Comparison of ENCODE assay signal across 9 mouse cellular contexts in the genomic region with DNA sequence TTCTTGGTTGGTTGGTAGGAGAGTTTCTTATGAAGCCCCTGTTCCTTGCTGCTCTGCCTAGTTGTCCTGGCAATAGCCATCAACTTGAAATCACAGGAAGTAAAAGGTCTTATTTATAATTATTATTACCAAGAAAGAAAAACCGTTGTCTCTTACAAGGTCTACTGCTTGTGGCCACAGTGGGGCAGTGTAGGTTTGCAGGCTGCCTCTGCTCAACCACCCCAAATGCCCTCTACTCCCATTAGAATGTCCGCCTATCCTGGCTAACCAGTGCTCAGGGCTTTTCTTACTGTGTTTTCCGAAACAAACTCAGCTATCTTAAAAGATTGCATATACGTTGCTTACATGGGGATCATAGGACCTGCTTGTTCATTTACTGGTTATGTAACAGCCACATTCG.
A peak's percentile ranks its signal among the peaks of the same experiment; 100 is the strongest.
DNase-seq lines count a peak whose midpoint lies in the region; ATAC-seq lines count a peak whose summit lies in the region.
"Had no signal": no experiment of that assay in that cellular context is flagged by ENCODE, and none has a peak within 500 bp of the region (broad histone marks: within the 10 kb centered on the region; RNA-seq: fewer than 3 reads in every experiment).

No protein-coding gene starts in this region.

- no peak overlapping the region for H3K9ac ChIP-seq in forebrain, embryonic 15.5 days (replicated peaks)
- H3K9ac ChIP-seq in forebrain, embryonic 16.5 days (replicated peaks; ENCODE audit: low read depth, low read length) = no peak overlapping the region
- no peak overlapping the region for H3K9ac ChIP-seq in midbrain, embryonic 15.5 days
- no peak overlapping the region for H3K9ac ChIP-seq in midbrain, embryonic 13.5 days (replicated peaks)

- H3K36me3 ChIP-seq in forebrain, embryonic 15.5 days = peaks cover 5% of the 10 kb centered on the region; the same call in 1 of the 2 replicates
- H3K36me3 ChIP-seq in forebrain, embryonic 16.5 days (ENCODE audit: control insufficient read depth, insufficient read depth) = peaks cover 7% of the 10 kb centered on the region; the same call in 1 of the 2 replicates
- no peaks in the 10 kb centered on the region for H3K36me3 ChIP-seq in midbrain, embryonic 15.5 days (replicated peaks)
- peaks cover 8% of the 10 kb centered on the region for H3K36me3 ChIP-seq in midbrain, embryonic 13.5 days

- no peak overlapping the region for H3K27ac ChIP-seq in forebrain, embryonic 15.5 days (replicated peaks)
- H3K27ac ChIP-seq in forebrain, embryonic 16.5 days (ENCODE audit: low read length) = no peak overlapping the region
- H3K27ac ChIP-seq in midbrain, embryonic 15.5 days = no peak overlapping the region
- H3K27ac ChIP-seq in midbrain, embryonic 13.5 days = no peak overlapping the region

- intact Hi-C loops in heart, postnatal 36 days (cut with DNase I) = loop anchor here (2.0 to 10.0 kb wide), 3 partner anchors 176 to 297 kb away; no protein-coding TSS in a partner anchor

- 73% methylated on average over 5 of the region's 5 CpGs for whole genome bisulfite sequencing in forebrain, embryonic 15.5 days
- WGBS in forebrain, embryonic 16.5 days = 63% methylated on average over 5 of the region's 5 CpGs
- 70% methylated on average over 5 of the region's 5 CpGs for WGBS in midbrain, embryonic 15.5 days
- 72% methylated on average over 5 of the region's 5 CpGs for WGBS in midbrain, embryonic 13.5 days

- H3K4me1 ChIP-seq in forebrain, embryonic 15.5 days = peaks cover 12% of the 10 kb centered on the region
- no peaks in the 10 kb centered on the region for H3K4me1 ChIP-seq in forebrain, embryonic 16.5 days (replicated peaks; ENCODE audit: control insufficient read depth, insufficient read depth, low read length)
- H3K4me1 ChIP-seq in midbrain, embryonic 15.5 days = peaks cover 6% of the 10 kb centered on the region; the same call in 1 of the 2 replicates
- peaks cover 18% of the 10 kb centered on the region for H3K4me1 ChIP-seq in midbrain, embryonic 13.5 days (replicated peaks)

- no peaks in the 10 kb centered on the region for H3K27me3 ChIP-seq in forebrain, embryonic 15.5 days
- H3K27me3 ChIP-seq in forebrain, embryonic 16.5 days (replicated peaks; ENCODE audit: control insufficient read depth, insufficient read depth, low read length) = no peaks in the 10 kb centered on the region
- no peaks in the 10 kb centered on the region for H3K27me3 ChIP-seq in midbrain, embryonic 15.5 days (replicated peaks)
- no peaks in the 10 kb centered on the region for H3K27me3 ChIP-seq in midbrain, embryonic 13.5 days

- H3K4me2 ChIP-seq in forebrain, embryonic 15.5 days (replicated peaks) = no peak overlapping the region
- H3K4me2 ChIP-seq in forebrain, embryonic 16.5 days (ENCODE audit: low read length) = no peak overlapping the region
- H3K4me2 ChIP-seq in midbrain, embryonic 15.5 days = no peak overlapping the region
- H3K4me2 ChIP-seq in midbrain, embryonic 13.5 days (replicated peaks) = no peak overlapping the region

- peak; percentile 55; the same call in 1 of the 2 replicates for ATAC-seq in forebrain, embryonic 15.5 days (replicated peaks)
- no peak for ATAC-seq in forebrain, embryonic 16.5 days
- ATAC-seq in midbrain, embryonic 15.5 days (replicated peaks) = 0 out of 2 replicates have a peak, but pooled peaks have one; percentile 44
- ATAC-seq in midbrain, embryonic 13.5 days = no peak

- H3K9me3 ChIP-seq in forebrain, embryonic 15.5 days = no peaks in the 10 kb centered on the region
- 0 out of 2 replicates have a peak, but pooled peaks cover 2% of the 10 kb centered on the region for H3K9me3 ChIP-seq in forebrain, embryonic 16.5 days (ENCODE audit: control insufficient read depth, low read length)
- H3K9me3 ChIP-seq in midbrain, embryonic 15.5 days = no peaks in the 10 kb centered on the region
- H3K9me3 ChIP-seq in midbrain, embryonic 13.5 days = no peaks in the 10 kb centered on the region

- H3K4me3 ChIP-seq in forebrain, embryonic 15.5 days = no peak overlapping the region
- no peak overlapping the region for H3K4me3 ChIP-seq in forebrain, embryonic 16.5 days (replicated peaks; ENCODE audit: low read length)
- no peak overlapping the region for H3K4me3 ChIP-seq in midbrain, embryonic 15.5 days
- no peak overlapping the region for H3K4me3 ChIP-seq in midbrain, embryonic 13.5 days (replicated peaks)
- H3K4me3 ChIP-seq: myocyte had no signal

- peak; percentile 21 for DNase-seq in R1 (ENCODE audit: low read depth, low spot score)
- DNase-seq in heart, postnatal 36 days = peak; percentile 28 to 39
- DNase-seq in lung, postnatal 4 days = peak; percentile 44 to 53
- no peak for DNase-seq in spleen, adult 12 weeks (ENCODE audit: low spot score)

Comparison
In these comparisons a context has a peak if more than half of its experiments do, and no peak if none do; other contexts are left out.
1. ATAC-seq: peak in forebrain, embryonic 15.5 days (single experiment) and midbrain, embryonic 15.5 days (single experiment); none in forebrain, embryonic 16.5 days (single experiment) and midbrain, embryonic 13.5 days (single experiment).